Mouse (Mus musculus) erythroblast, embryonic 14.5 days (primary cell): ENCODE measurements around the gene Ptpre. TPM values are rescaled to one million over a fixed set of nuclear protein-coding genes. Genes with fewer than 3 reads are reported as not detected.
A peak's percentile ranks its signal among the peaks of the same experiment; 100 is the strongest.
"Not testable (repeated sequence)": the region's sequence is repeated elsewhere in the genome, so short reads cannot be mapped to it uniquely, and the experiment has no call there.

Experiments
- H3K27me3 ChIP-seq: 2 replicates; pipeline ENCODE4 v1.6.1; 2012; ENCODE audit warnings: inconsistent platforms; ENCODE audit not compliant: control insufficient read depth
- H3K36me3 ChIP-seq: 2 replicates; pipeline ENCODE4 v1.6.1; 2012; ENCODE audit warnings: mild to moderate bottlenecking, inconsistent platforms; ENCODE audit not compliant: control insufficient read depth
- H3K4me1 ChIP-seq: 2 replicates; pipeline ENCODE4 v1.6.1; 2012; ENCODE audit warnings: inconsistent platforms; ENCODE audit not compliant: control insufficient read depth
- H3K4me3 ChIP-seq: replicated peaks from 2 replicates; pipeline ENCODE3; 2012; ENCODE audit warnings: moderate library complexity, mild to moderate bottlenecking, inconsistent platforms
- H3K9me3 ChIP-seq: 2 replicates; pipeline ENCODE4 v1.6.1; 2012; ENCODE audit warnings: low read length, inconsistent platforms, mixed read lengths; ENCODE audit not compliant: control insufficient read depth
- GATA1 ChIP-seq: IDR thresholded peaks from 2 replicates; pipeline ENCODE4 v1.6.1; 2012; ENCODE audit warnings: low read length, inconsistent platforms, mixed read lengths
- TAL1 ChIP-seq: IDR thresholded peaks from 3 replicates; pipeline ENCODE4 v1.6.1; 2012; ENCODE audit warnings: low read length, inconsistent platforms, mixed read lengths
- polyA plus RNA-seq: library from polyadenylated mRNA; stranded (reverse); fragments of >175 nt; gene quantifications from 2 replicates; pipeline ENCODE4 v1.2.3, GENCODE M21; 2012

Gene Ptpre
- 0.01 TPM in 1 of 2 replicates, not detected in the other for polyA plus RNA-seq

GRCm38 (mm10) chr7:135537341-135537901 lies at the start of gene Ptpre:
TSS of gene Ptpre (plus strand) at chr7:135537481.
- TF ChIP-seq GATA1 (no peak), TAL1 (no peak)
- peaks cover 17% of the 10 kb centered on the region for H3K27me3 ChIP-seq
- H3K4me1 ChIP-seq: peaks cover 24% of the 10 kb centered on the region
- H3K9me3 ChIP-seq: no peaks in the 10 kb centered on the region
- H3K4me3 ChIP-seq: peak within 1 kb of the TSS; percentile 64
- no peaks in the 10 kb centered on the region for H3K36me3 ChIP-seq

GRCm38 (mm10) chr7:135488214-135488810 lies 49.0 kb upstream of the Ptpre start:
- no peak overlapping the region for H3K4me3 ChIP-seq
- no peaks in the 10 kb centered on the region for H3K9me3 ChIP-seq
- no peaks in the 10 kb centered on the region for H3K36me3 ChIP-seq
- no peaks in the 10 kb centered on the region for H3K27me3 ChIP-seq
- no peak for TF ChIP-seq GATA1
- TF ChIP-seq TAL1: no peak
- no peaks in the 10 kb centered on the region for H3K4me1 ChIP-seq

- no peak overlapping the region for H3K4me3 ChIP-seq
- H3K4me1 ChIP-seq: no peaks in the 10 kb centered on the region
- TF ChIP-seq GATA1: no peak
- TF ChIP-seq TAL1: no peak
- H3K27me3 ChIP-seq: no peaks in the 10 kb centered on the region
- no peaks in the 10 kb centered on the region for H3K36me3 ChIP-seq
- no peaks in the 10 kb centered on the region for H3K9me3 ChIP-seq
Measured at GRCm38 (mm10) chr7:135489724-135490499, 47.4 kb upstream of the Ptpre start.

- Histone ChIP-seq H3K9me3 (no peaks in the 10 kb centered on the region), H3K4me1 (no peaks in the 10 kb centered on the region), H3K4me3 (no peak overlapping the region), H3K36me3 (no peaks in the 10 kb centered on the region), H3K27me3 (no peaks in the 10 kb centered on the region)
- TF ChIP-seq GATA1 (no peak), TAL1 (no peak)
Measured at GRCm38 (mm10) chr7:135490500-135490886, 46.8 kb upstream of the Ptpre start.

- H3K9me3 ChIP-seq: no peaks in the 10 kb centered on the region
- H3K4me3 ChIP-seq: no peak overlapping the region
- TF ChIP-seq TAL1 (no peak), GATA1 (no peak)
- no peaks in the 10 kb centered on the region for H3K27me3 ChIP-seq
- H3K36me3 ChIP-seq: no peaks in the 10 kb centered on the region
- H3K4me1 ChIP-seq: no peaks in the 10 kb centered on the region
Measured at GRCm38 (mm10) chr7:135495303-135495702, 42.0 kb upstream of the Ptpre start.

GRCm38 (mm10) chr7:135498565-135499186 lies 38.6 kb upstream of the Ptpre start:
- Histone ChIP-seq H3K36me3 (no peaks in the 10 kb centered on the region), H3K27me3 (no peaks in the 10 kb centered on the region), H3K4me3 (no peak overlapping the region), H3K9me3 (no peaks in the 10 kb centered on the region), H3K4me1 (no peaks in the 10 kb centered on the region)
- TF ChIP-seq TAL1 (no peak), GATA1 (no peak)

- Histone ChIP-seq H3K36me3 (no peaks in the 10 kb centered on the region), H3K4me1 (no peaks in the 10 kb centered on the region), H3K27me3 (no peaks in the 10 kb centered on the region), H3K9me3 (no peaks in the 10 kb centered on the region), H3K4me3 (no peak overlapping the region)
- TF ChIP-seq GATA1 (no peak), TAL1 (no peak)
Measured at GRCm38 (mm10) chr7:135499403-135499802, 37.9 kb upstream of the Ptpre start.

- H3K9me3 ChIP-seq, H3K4me3 ChIP-seq, H3K36me3 ChIP-seq, H3K27me3 ChIP-seq, H3K4me1 ChIP-seq: not testable (repeated sequence)
Measured at GRCm38 (mm10) chr7:135506506-135506905, 30.8 kb upstream of the Ptpre start.

- TF ChIP-seq TAL1 (no peak), GATA1 (no peak)
- Histone ChIP-seq H3K36me3 (no peaks in the 10 kb centered on the region), H3K27me3 (no peaks in the 10 kb centered on the region), H3K9me3 (no peaks in the 10 kb centered on the region), H3K4me3 (no peak overlapping the region), H3K4me1 (no peaks in the 10 kb centered on the region)
Measured at GRCm38 (mm10) chr7:135508602-135509001, 28.7 kb upstream of the Ptpre start.
